Mouse (Mus musculus) embryonic fibroblast, embryonic 13.5 days (primary cell): ENCODE results near the gene Nr5a1.

Source experiments
- CTCF ChIP-seq: IDR thresholded peaks from 2 replicates; pipeline ENCODE4 v1.5.1; 2011; ENCODE audit warnings: mild to moderate bottlenecking, control low read depth, low read length, moderate library complexity, borderline replicate concordance; ENCODE audit not compliant: insufficient read depth
- POLR2A ChIP-seq: IDR thresholded peaks from 2 replicates; pipeline ENCODE4 v1.6.1; 2011; ENCODE audit warnings: low read depth, mild to moderate bottlenecking, control low read depth, low read length, moderate library complexity

GRCm38 (mm10) chr2:38730331-38730827 lies 16.0 kb upstream of the Nr5a1 start:
- TF ChIP-seq CTCF (no peak), POLR2A (no peak)
